Mouse (Mus musculus) layer of hippocampus, adult 2 months (tissue): Measurements from ENCODE around the gene Mms19. TPM values are rescaled to one million over a fixed set of nuclear protein-coding genes. Genes with fewer than 3 reads are reported as not detected.
A peak's percentile ranks its signal among the peaks of the same experiment; 100 is the strongest.

ENCODE experiments used
- DNase-seq, 2 experiments: peaks; one replicate each; pipeline ENCODE4 v3.0.0; 2022; ENCODE audit warnings: low spot score in 2 of 2
- H3K27ac ChIP-seq: fragments of 200-600 bp; 2 replicates; pipeline ENCODE4 v1.8.1; 2022
- H3K4me3 ChIP-seq: fragments of 200-600 bp; 2 replicates; pipeline ENCODE4 v1.8.1; 2022; ENCODE audit warnings: mild to moderate bottlenecking
- CTCF ChIP-seq: fragments of 200-600 bp; conservative IDR thresholded peaks from 2 replicates; pipeline ENCODE4 v1.8.1; 2022; ENCODE audit warnings: antibody characterized with exemption, mild to moderate bottlenecking, moderate library complexity
- long read RNA-seq, 2 experiments: library from polyadenylated mRNA; stranded (forward); transcript quantifications; one replicate each; pipeline ENCODE4 v2.0.0; 2021; ENCODE audit warnings: borderline mapping rate in 2 of 2
- total RNA-seq, 2 experiments: library from RNA; stranded (reverse); gene quantifications; 2 replicates each; pipeline ENCODE4 v1.2.3; 2021

The Mms19 gene
- total RNA-seq = 10 to 100 TPM; 30.9 to 39.2 TPM
- long read RNA-seq, experiment 1, full-length matches to known transcripts = 2 of 17 reads
- long read RNA-seq, experiment 1, partial matches to known transcripts = 0 of 17 reads
- long read RNA-seq, experiment 1, other reads (novel, unspliced or antisense) = 15 of 17 reads
- long read RNA-seq, experiment 2, full-length matches to known transcripts = 2 of 20 reads
- long read RNA-seq, experiment 2, partial matches to known transcripts = 2 of 20 reads
- long read RNA-seq, experiment 2, other reads (novel, unspliced or antisense) = 16 of 20 reads

DNA sequence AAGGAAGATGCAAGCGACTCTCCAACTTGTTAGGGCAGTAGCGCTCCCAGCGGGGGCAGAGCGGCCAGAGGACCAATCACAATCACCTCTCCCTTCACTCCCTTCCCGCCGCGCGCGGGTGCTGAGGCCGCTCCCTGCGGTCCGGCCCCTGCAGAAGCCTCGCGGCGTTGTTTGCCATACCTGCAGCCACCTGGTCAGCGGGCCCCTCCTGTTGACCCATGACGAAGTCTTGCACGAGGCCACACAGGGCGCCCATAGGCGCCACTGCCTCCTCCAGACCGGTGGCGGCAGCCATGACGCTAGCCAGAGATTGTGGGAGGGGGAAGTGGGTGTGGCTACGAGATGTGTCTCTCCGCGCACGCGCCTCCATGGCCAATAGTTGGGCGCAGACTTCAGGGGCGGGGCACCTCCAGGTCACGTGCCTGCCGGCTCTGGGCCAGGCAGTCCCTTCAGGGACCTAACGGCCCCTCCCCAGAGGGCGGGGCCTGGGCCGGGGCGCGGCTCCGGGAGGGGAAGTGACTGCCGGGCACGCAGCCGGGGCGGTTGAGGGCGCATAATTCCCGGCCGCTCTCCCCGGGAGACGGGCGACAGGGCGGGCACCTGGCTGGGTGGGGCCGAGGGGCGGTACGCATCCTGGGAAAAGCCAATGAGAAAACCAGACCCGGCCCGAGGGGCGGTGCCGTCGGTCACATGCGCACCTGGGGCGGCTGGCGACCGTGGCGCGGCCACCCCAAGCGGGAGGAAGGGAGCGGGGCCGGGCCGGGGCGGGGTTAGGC is at the start of gene Mms19:
Gene Mms19 (minus strand): TSS at position 339 of the 776 bp plus-strand sequence.
- DNase-seq = peak; percentile 99
- Histone ChIP-seq H3K4me3 (peak within 1 kb of the TSS; percentile 93), H3K27ac (peak within 1 kb of the TSS; percentile 93)
- TF ChIP-seq CTCF = peak; percentile 36

DNA sequence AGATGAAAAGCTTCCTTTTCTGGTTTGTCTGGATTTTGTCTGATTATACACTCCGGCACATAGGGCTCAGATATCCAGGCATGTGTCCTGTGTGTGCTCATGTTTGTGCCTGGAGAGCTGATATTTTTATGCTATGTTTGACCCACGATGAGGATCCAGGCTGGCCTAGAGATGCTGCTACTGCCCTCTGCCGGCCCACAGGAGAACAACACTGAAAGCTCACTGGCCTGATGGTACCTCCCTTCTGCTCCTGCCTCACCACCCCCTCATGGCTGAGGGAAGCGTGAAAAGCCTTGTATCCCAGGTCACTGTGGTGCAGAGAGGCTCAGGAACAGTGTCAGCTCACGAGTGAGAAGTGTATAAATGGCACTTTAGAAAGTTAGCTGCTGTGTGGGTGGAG is 45.2 kb upstream of the Mms19 start:
- peak; percentile 96 for TF ChIP-seq CTCF
- Histone ChIP-seq H3K4me3 (no peak overlapping the region), H3K27ac (no peak overlapping the region)
- DNase-seq = peak; percentile 82 to 85

DNA sequence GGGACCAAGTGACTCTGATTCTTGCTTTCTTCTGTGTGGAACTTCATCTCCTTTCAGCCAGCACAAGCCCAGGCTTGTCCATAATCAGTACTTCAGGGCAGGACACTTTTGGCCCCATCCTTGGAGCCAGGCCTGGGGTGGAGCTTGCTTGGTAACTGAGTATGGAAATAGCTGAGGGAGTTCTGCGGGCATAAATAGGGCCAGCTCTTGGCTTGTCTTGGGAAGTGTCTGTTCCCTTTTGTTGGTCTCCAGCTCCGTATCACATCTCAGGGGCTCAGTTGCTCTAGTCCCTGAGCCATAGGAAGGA is 41.5 kb upstream of the Mms19 start:
- DNase-seq = no peak
- Histone ChIP-seq H3K27ac (no peak overlapping the region), H3K4me3 (no peak overlapping the region)
- no peak for TF ChIP-seq CTCF

DNA sequence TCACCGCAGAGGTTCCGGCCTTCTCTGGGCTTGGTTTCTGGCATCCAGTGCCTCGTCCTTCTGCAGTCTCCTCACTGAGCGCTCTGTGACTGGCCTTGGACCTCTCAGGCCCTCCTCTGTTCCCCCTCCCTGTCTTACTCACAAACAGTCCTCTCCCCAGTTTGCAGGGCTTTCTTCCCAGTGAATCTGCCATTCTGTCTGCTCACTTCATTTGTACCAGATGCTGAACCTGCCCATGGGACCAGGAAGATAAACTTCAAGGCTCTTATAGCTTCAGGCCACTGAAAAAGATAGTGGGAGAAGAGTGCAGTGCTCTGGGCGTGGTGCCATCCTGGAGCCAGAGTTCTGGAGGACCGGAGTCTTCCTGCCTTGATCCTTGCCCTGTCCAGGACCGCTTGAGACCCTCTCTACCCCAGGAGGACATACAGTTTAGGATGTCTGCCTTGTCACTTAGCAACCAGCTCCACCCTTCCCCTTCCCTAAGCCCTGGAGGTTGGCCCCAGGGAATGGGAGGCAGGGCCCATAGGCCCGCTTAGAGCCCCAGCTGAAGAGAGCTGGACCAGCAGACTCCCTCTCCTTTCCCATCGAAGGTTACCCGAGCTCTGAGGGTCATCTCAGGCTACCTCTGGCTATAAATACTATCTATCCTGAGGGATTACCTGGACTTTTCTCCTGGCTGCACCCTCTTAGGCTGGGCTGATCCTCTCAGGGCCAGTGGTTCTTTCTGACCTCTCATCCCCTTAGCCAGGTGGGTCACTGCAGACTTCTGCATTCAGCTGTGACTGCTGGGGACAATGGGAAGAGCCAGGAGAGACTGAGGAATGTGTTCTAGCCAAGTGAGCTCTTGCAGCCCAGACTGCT is 41.0 kb upstream of the Mms19 start:
- DNase-seq = no peak
- Histone ChIP-seq H3K4me3 (no peak overlapping the region), H3K27ac (no peak overlapping the region)
- TF ChIP-seq CTCF = no peak

DNA sequence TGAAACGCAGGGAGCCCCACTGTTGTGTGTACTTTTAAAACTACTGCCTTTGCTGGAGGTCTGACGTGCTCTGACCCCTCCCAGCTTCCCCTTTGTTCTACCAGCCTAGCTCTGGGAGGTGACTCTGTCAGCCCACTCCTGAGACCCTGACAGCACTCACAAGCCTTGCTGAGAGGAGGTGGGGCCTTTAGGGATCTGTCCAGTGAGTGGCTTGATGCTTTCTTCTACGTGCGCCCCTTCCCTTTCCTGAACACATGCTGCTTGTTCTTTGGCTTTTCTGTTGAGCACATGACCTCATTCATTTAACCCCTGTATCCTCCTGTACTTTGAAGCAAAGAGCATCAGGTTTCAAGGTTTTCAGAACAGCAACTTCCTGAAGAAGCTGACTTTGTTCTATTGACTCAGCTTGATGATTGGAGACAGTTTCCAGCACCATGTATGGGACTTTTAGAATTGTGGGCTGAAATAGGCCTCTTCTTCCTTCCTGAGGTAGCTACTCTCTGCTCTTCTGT is 38.1 kb upstream of the Mms19 start:
- no peak for TF ChIP-seq CTCF
- Histone ChIP-seq H3K27ac (0 out of 2 replicates have a peak overlapping the region, but pooled peaks have one; percentile 21), H3K4me3 (no peak overlapping the region)
- no peak for DNase-seq

DNA sequence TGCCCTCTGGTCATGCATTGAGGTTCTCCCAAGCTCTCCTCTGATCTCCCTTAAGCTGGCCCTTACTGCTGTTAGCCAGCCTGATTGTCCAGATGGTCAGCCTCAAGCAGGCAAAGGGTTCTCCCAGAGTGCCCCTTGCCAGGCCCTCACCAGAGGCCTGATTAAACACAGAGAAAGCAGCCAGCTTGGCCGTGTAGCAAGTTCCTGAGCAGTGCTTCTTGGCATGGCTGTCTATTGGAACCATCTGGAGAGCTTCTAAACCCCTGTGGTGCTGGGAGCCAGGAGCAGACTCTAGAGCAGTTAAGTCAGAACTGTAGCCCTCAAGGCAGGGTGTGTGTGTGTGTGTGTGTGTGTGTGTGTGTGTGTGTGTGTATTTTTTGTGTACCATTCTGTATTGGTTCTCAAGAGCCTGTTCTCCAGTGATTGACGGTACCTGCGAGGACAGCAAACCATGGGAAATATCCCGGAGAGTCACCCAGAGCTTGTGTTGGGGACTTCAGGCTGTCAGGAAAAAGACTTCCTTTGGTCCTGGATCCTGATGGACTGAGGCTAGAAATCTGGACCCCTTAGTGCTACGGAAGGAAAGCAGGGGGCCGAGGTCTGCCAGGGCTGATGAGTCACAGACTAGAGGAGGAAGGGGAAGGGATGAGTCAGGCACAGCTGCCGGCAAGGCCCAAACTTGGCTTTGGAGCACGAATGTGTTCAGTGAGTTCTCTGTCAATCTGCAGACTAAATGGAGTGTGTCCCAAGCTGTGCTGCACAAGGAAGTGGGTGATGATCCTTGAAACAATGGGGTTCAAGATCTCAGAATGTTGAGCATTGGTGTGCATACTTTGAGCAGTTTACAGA is 36.7 kb upstream of the Mms19 start:
- no peak for TF ChIP-seq CTCF
- DNase-seq = peak; percentile 48 to 55
- Histone ChIP-seq H3K27ac (peak overlapping the region; percentile 74), H3K4me3 (no peak overlapping the region)

DNA sequence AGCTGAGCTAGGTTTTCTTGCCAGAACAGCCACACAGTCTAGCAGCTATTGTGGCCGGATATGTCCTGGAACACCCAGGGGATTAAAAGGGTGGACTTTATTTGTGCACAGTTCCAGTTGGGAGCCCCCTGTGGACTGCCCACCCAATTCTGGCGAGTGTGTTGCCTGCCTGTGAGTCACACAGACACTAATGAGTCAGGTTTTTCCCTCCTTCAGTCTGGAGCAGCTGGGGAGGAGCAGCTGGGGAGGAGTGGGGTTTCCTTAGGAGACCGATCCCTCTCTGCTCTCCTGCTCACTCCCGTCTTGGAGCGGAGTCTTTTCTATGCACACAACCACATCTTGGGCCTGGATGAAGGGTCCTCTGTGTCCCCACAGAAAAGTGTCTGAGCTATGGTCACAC is 35.9 kb upstream of the Mms19 start:
- Histone ChIP-seq H3K4me3 (no peak overlapping the region), H3K27ac (peak overlapping the region; percentile 74)
- no peak for TF ChIP-seq CTCF
- peak; percentile 37 to 58 for DNase-seq

DNA sequence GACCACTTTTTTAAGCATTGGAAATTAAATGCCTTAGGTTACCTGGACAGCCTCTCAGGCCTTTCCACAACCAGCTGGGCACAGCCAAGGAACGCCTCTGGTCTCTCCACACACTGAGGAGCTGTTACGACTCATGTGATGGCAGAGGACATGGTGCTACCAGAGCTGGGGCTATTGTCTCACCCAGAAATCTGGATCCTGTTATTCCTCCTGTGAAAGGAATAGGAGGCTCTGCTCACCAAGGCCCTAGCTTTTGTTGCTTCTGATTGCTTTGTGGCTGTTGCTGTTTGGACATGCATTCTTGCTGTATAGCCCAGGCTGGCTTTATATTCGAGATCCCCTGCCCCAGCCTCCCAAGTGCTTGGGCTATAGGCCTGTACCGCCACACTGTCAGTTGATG is 35.3 kb upstream of the Mms19 start:
- Histone ChIP-seq H3K4me3 (no peak overlapping the region), H3K27ac (peak overlapping the region; percentile 74)
- TF ChIP-seq CTCF = no peak
- DNase-seq = no peak

DNA sequence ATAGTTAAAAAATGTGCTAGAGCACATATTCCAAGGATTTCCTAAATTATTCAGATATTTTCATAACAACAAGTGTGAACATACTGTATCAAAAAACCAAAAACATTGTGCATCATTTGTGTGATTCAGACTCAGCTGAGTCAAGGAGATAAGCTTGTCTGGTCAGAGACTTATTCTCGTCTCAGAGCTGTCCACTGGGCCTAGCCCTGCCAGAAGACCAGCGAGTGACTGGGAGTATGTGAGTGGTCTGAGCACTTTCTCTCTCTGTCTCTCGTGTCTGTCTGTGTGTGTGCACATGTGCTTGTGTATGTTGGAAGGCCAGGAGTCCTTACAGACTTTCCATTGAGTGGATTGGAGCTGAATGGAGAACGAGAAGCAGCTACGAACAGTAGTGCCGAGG is 34.0 kb upstream of the Mms19 start:
- no peak for TF ChIP-seq CTCF
- Histone ChIP-seq H3K4me3 (no peak overlapping the region), H3K27ac (no peak overlapping the region)
- DNase-seq = no peak

DNA sequence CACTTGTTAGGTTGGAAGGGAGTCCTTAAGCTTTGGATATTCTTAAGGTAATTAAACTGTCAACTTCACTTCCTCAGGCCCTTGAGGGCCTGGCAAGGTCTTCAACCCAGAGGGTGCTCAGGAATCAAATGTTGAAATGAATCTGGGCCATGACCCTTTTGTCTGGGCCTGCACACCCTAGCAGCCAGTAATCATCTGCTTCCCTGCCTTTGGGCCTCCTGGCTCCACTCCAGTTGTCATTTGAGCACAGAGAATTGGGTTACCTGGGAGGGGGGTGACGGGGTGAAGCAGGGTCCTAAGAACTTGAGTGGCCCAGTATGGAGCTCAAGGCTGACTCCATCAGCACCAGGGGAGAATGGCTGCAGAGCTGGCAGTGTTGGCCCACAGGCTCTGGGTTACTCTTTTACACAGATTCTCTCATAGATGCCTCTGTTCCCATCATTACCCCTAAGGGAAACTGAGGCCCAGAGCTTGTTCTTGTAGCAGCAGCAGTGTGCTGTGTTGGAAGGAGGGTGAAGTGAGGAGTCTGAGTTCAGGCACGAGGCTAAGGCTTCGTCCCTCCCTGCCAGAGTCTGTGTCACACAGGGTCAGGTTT is 33.4 kb upstream of the Mms19 start:
- no peak for DNase-seq
- no peak overlapping the region for H3K4me3 ChIP-seq
- no peak for TF ChIP-seq CTCF
- no peak overlapping the region for H3K27ac ChIP-seq

DNA sequence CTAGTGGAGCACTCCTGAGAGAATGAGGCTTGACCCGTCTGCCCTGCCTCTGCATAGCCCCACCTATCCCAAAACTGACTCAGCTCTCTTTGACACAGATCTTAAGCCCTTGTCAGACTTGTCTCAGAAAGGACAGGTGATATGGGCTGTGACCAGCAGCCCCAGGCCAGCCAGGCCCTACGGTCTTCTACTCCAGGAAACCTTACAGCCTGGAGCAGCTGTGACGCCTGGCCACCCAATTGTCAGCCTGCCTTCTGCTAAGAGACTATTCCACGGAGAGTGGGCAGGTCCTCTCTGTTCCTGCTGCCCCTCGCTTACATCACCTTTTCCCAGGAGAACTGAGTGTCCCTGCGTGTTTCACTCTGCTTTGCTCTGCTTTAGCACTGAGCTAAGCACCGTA is 30.2 kb upstream of the Mms19 start:
- no peak overlapping the region for H3K4me3 ChIP-seq
- no peak for DNase-seq
- H3K27ac ChIP-seq = no peak overlapping the region
- no peak for TF ChIP-seq CTCF

DNA sequence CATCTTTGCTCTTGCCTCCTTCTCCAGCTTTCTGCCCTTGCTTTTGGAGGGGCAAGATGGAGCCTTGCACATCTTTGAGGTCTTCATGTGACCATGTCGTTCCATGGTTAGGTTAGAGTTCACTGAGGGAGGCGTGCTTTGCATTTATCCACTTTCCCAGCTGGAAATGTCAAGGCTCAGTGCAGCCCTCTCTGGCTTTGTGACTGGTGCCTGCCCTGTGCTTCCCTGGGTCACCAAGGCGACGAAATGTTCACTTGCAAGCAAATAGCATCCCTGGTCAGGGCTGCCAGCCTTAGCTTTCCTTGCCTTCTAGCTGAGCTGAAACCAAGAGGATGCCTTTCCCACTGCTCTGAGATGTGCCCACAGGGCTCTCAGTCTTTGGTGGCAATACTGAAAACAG is 29.5 kb upstream of the Mms19 start:
- Histone ChIP-seq H3K4me3 (no peak overlapping the region), H3K27ac (no peak overlapping the region)
- no peak for DNase-seq
- TF ChIP-seq CTCF = no peak
